Mouse (Mus musculus) CD4-positive naive resting alpha-beta T cell, adult 57 days (primary cell): ENCODE measurements around the gene Msgn1. TPM values are rescaled to one million over a fixed set of nuclear protein-coding genes. Genes with fewer than 3 reads are reported as not detected.

ENCODE experiments used
- total RNA-seq: library from RNA; stranded (reverse); gene quantifications from one replicate; pipeline ENCODE4 v1.2.4, GENCODE M21; 2023

Gene Msgn1
- total RNA-seq, result not detected

GRCm38 (mm10) chr12:11208872-11209271 is at the start of gene Msgn1:
Msgn1 (minus strand) TSS chr12:11208972.

Other genes with a start within 250 kb of the Msgn1 start
- gene Kcns3, start 57.9 kb downstream of the Msgn1 start, total RNA-seq, result not detected
- gene Gen1, start 56.8 kb upstream of the Msgn1 start, total RNA-seq, result 2.9 TPM
- 152 TPM for gene Smc6, start 56.9 kb upstream of the Msgn1 start, total RNA-seq
- not detected for gene Vsnl1, start 227.6 kb upstream of the Msgn1 start, total RNA-seq
- gene Rad51ap2, start 247.1 kb upstream of the Msgn1 start, total RNA-seq, result not detected